Mouse (Mus musculus) embryonic fibroblast, embryonic 13.5 days (primary cell): ENCODE measurements around the gene Csmd2.

ENCODE experiments used
- CTCF ChIP-seq: IDR thresholded peaks from 2 replicates; pipeline ENCODE4 v1.5.1; 2011; ENCODE audit warnings: mild to moderate bottlenecking, control low read depth, low read length, moderate library complexity, borderline replicate concordance; ENCODE audit not compliant: insufficient read depth
- POLR2A ChIP-seq: IDR thresholded peaks from 2 replicates; pipeline ENCODE4 v1.6.1; 2011; ENCODE audit warnings: low read depth, mild to moderate bottlenecking, control low read depth, low read length, moderate library complexity

- no peak for TF ChIP-seq POLR2A
- TF ChIP-seq CTCF = no peak
Measured at GRCm38 (mm10) chr4:128445514-128446260, 458.0 kb downstream of the Csmd2 start.
